Mouse (Mus musculus) small intestine, adult 2 months (tissue): Measurements from ENCODE around the gene Rel.

Experiments used
- CTCF ChIP-seq: fragments of 200-500 bp; IDR thresholded peaks from 2 replicates; pipeline ENCODE4 v1.5.1; 2012; ENCODE audit warnings: low read depth, mild to moderate bottlenecking, control low read depth, inconsistent platforms, low read length, moderate library complexity, mixed read lengths; ENCODE audit not compliant: insufficient replicate concordance, insufficient read length; ENCODE audit errors: extremely low read depth
- POLR2A ChIP-seq: fragments of 200-500 bp; IDR thresholded peaks from 2 replicates; pipeline ENCODE4 v1.6.1; 2012; ENCODE audit warnings: low read depth, mild to moderate bottlenecking, control low read depth, inconsistent platforms, low read length, moderate library complexity

GRCm38 (mm10) chr11:23746102-23746501, 24.7 kb downstream of the Rel start:
- TF ChIP-seq CTCF (no peak), POLR2A (no peak)
